Mouse (Mus musculus): ENCODE results near the gene Gfi1b. TPM values are rescaled to one million over a fixed set of nuclear protein-coding genes. Genes with fewer than 3 reads are reported as not detected.

The Gfi1b gene
- polyA plus RNA-seq, 1 experiment from 2014 or later: 1.1 TPM

DNA sequence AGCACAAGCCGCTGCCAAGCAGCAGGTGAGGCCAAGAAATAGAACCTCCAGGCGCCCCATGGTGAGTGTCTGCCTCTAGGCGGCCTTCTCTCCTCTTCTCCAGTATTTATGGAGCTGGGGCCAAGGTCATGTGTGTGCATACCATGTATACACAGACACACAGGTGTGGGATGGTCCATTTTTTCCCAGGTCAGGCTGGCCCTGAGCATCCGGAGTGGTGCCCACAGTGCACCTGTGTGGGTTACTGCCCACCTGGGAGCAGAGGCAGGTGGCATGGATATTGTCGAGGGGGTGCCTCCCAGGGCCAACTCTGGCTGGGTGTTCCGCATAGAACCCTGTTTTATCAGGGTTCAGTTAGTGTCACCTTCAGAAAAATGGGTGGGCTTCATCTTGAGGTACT, 58.5 kb downstream of the Gfi1b start, which contains the start of gene Cel:
TSS of gene Cel (minus strand) at position 101 of the 400 bp plus-strand sequence.
- Histone ChIP-seq H3K9ac (no peak within 1 kb of the TSS), H3K36me3 (peaks cover 35% of the 10 kb centered on the region), H3K4me3 (no peak within 1 kb of the TSS), H3K27ac (no peak within 1 kb of the TSS), H3K9me3 (no peaks in the 10 kb centered on the region), H3K4me1 (no peaks in the 10 kb centered on the region), H3K27me3 (replicated peaks) (no peaks in the 10 kb centered on the region), H3K4me2 (replicated peaks) (no peak within 1 kb of the TSS)
- no peak for ATAC-seq (ENCODE audit: low FRiP score, low read depth)
- WGBS: 77% methylated on average over 6 of the region's 6 CpGs

Small RNA genes within 50 kb of the gene (microRNA-seq; reads per million reads assigned to microRNA genes)
- gene Gm22824: not detected

Other genes with a start within 250 kb of the Gfi1b start
- 7.9 and 8.7 TPM in 2 replicates for gene Ppp1r26, start 175.2 kb downstream of the Gfi1b start, polyA plus RNA-seq (2016; fragmentation: Nextera tagmentation; extraction: Ambion mirVana)
- 0.68 and 1.5 TPM in 2 replicates for gene 1700007K13Rik, start 155.7 kb downstream of the Gfi1b start, polyA plus RNA-seq (2016; fragmentation: Nextera tagmentation; extraction: Ambion mirVana)
- gene Mrps2, start 153.9 kb downstream of the Gfi1b start, polyA plus RNA-seq (2016; fragmentation: Nextera tagmentation; extraction: Ambion mirVana): 54.3 and 56.2 TPM in 2 replicates
- 0.80 and 0.81 TPM in 2 replicates for gene Gbgt1, start 125.1 kb downstream of the Gfi1b start, polyA plus RNA-seq (2016; fragmentation: Nextera tagmentation; extraction: Ambion mirVana)
- gene Gm10134, start 115.9 kb downstream of the Gfi1b start, polyA plus RNA-seq (2016; fragmentation: Nextera tagmentation; extraction: Ambion mirVana): 2.4 and 3.5 TPM in 2 replicates
- gene Ralgds, start 108.9 kb downstream of the Gfi1b start, polyA plus RNA-seq (2016; fragmentation: Nextera tagmentation; extraction: Ambion mirVana): 99.6 and 111 TPM in 2 replicates
- gene Cel, start 58.6 kb downstream of the Gfi1b start, polyA plus RNA-seq (2016; fragmentation: Nextera tagmentation; extraction: Ambion mirVana): not detected in 2 replicates
- gene Gtf3c5, start 38.2 kb downstream of the Gfi1b start, polyA plus RNA-seq (2016; fragmentation: Nextera tagmentation; extraction: Ambion mirVana): 46.7 and 51.1 TPM in 2 replicates
- gene Tsc1, start 19.2 kb upstream of the Gfi1b start, polyA plus RNA-seq (2016; fragmentation: Nextera tagmentation; extraction: Ambion mirVana): 31.8 and 34.6 TPM in 2 replicates
- 1.1 and 1.2 TPM in 2 replicates for gene Spaca9, start 77.7 kb upstream of the Gfi1b start, polyA plus RNA-seq (2016; fragmentation: Nextera tagmentation; extraction: Ambion mirVana)
- 0.59 and 0.96 TPM in 2 replicates for gene Ak8, start 78.2 kb upstream of the Gfi1b start, polyA plus RNA-seq (2016; fragmentation: Nextera tagmentation; extraction: Ambion mirVana)
- 25.2 and 29.2 TPM in 2 replicates for gene Gtf3c4, start 218.4 kb upstream of the Gfi1b start, polyA plus RNA-seq (2016; fragmentation: Nextera tagmentation; extraction: Ambion mirVana)
- 15.3 and 15.7 TPM in 2 replicates for gene Ddx31, start 218.4 kb upstream of the Gfi1b start, polyA plus RNA-seq (2016; fragmentation: Nextera tagmentation; extraction: Ambion mirVana)